In the genomic region with DNA sequence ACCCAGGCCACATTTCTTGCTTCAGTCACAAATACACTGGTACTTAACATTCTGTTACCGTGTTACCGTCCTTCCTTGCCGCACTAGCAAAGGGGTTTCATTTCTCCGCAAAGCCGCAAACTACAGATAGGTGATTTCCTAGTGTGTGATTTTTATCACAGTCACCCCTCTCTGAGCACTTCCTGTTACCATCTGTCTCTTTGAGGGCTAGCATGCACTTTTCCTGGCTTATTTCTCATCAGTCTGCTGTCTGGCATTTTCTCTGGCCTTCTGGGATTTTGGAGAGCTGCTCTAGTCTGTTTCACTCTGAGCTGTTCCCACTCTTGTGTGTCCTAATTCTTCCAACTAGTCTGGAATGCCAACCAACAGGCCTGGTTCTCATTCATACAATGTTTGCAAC, we compare ENCODE assay signal across 12 mouse cellular contexts. TPM values are rescaled to one million over a fixed set of nuclear protein-coding genes. Genes with fewer than 3 reads are reported as not detected.
A peak's percentile ranks its signal among the peaks of the same experiment; 100 is the strongest.
DNase-seq lines count a peak whose midpoint lies in the region; ATAC-seq and TF ChIP-seq lines count a peak whose summit lies in the region.
"Had no signal": no experiment of that assay in that cellular context is flagged by ENCODE, and none has a peak within 500 bp of the region (broad histone marks: within the 10 kb centered on the region; RNA-seq: fewer than 3 reads in every experiment).

No protein-coding gene starts in this region.

- ATAC-seq in heart, postnatal 0 days (ENCODE audit: insufficient read depth, low read depth) = no peak
- ATAC-seq in forebrain, embryonic 12.5 days (ENCODE audit: low FRiP score) = no peak
- ATAC-seq in midbrain, embryonic 13.5 days = no peak

- H3K9me3 ChIP-seq in heart, postnatal 0 days (replicated peaks; ENCODE audit: control insufficient read depth, low read length) = no peaks in the 10 kb centered on the region
- H3K9me3 ChIP-seq in forebrain, embryonic 12.5 days = no peaks in the 10 kb centered on the region
- no peaks in the 10 kb centered on the region for H3K9me3 ChIP-seq in midbrain, embryonic 13.5 days

- TF ChIP-seq EP300 in heart, postnatal 0 days (IDR thresholded peaks at IDR 0.05; ENCODE audit: low read depth) = no peak

- H3K36me3 ChIP-seq in heart, postnatal 0 days (replicated peaks; ENCODE audit: control insufficient read depth, insufficient read depth, low read length) = no peaks in the 10 kb centered on the region
- peaks cover 7% of the 10 kb centered on the region; the same call in 1 of the 2 replicates for H3K36me3 ChIP-seq in forebrain, embryonic 12.5 days (replicated peaks)
- H3K36me3 ChIP-seq in midbrain, embryonic 13.5 days = peaks cover 6% of the 10 kb centered on the region

- DNase-seq in heart, postnatal 0 days (ENCODE audit: low spot score) = no peak
- DNase-seq in heart, adult 18-20 months = no peak
- peak; percentile 97 for DNase-seq in brain, adult 2 months (ENCODE audit: low read depth, low spot score)
- DNase-seq in lung, postnatal 14 days = no peak
- DNase-seq in yolk sac, embryonic 10.5 days (ENCODE audit: low spot score) = no peak
- no peak for DNase-seq in lung, postnatal 10 days
- DNase-seq: heart, adult 2 months; kidney, adult 18-20 months; lung, postnatal 4 days had no signal

- peak overlapping the region; percentile 1; the same call in 1 of the 2 replicates for H3K27ac ChIP-seq in heart, postnatal 0 days (ENCODE audit: low read depth)
- H3K27ac ChIP-seq in forebrain, embryonic 12.5 days = peak overlapping the region; percentile 80
- peak overlapping the region; percentile 57 for H3K27ac ChIP-seq in midbrain, embryonic 13.5 days
- H3K27ac ChIP-seq: heart, adult 2 months had no signal

- no peak overlapping the region for H3K4me3 ChIP-seq in heart, postnatal 0 days (ENCODE audit: low read depth, low read length)
- H3K4me3 ChIP-seq in forebrain, embryonic 12.5 days (replicated peaks) = no peak overlapping the region
- no peak overlapping the region for H3K4me3 ChIP-seq in midbrain, embryonic 13.5 days (replicated peaks)
- H3K4me3 ChIP-seq: heart, adult 2 months had no signal

- no peak overlapping the region for H3K4me2 ChIP-seq in heart, postnatal 0 days (ENCODE audit: low read depth, low read length)
- H3K4me2 ChIP-seq in forebrain, embryonic 12.5 days = no peak overlapping the region
- H3K4me2 ChIP-seq in midbrain, embryonic 13.5 days (replicated peaks) = no peak overlapping the region

- no peaks in the 10 kb centered on the region for H3K27me3 ChIP-seq in heart, postnatal 0 days (ENCODE audit: control insufficient read depth, insufficient read depth, low read length)
- H3K27me3 ChIP-seq in forebrain, embryonic 12.5 days = no peaks in the 10 kb centered on the region
- no peaks in the 10 kb centered on the region for H3K27me3 ChIP-seq in midbrain, embryonic 13.5 days
- H3K27me3 ChIP-seq: CH12.LX had no signal

- TF ChIP-seq CTCF in heart, postnatal 0 days (IDR thresholded peaks at IDR 0.05; ENCODE audit: low read depth) = no peak

- WGBS in heart, postnatal 0 days = 60% methylated on average over 5 of the region's 5 CpGs
- WGBS in forebrain, embryonic 12.5 days = 89% methylated on average over 5 of the region's 5 CpGs
- 83% methylated on average over 5 of the region's 5 CpGs for WGBS in midbrain, embryonic 13.5 days

- H3K4me1 ChIP-seq in heart, postnatal 0 days (ENCODE audit: control insufficient read depth, insufficient read depth) = no peaks in the 10 kb centered on the region
- H3K4me1 ChIP-seq in forebrain, embryonic 12.5 days = peaks cover 40% of the 10 kb centered on the region
- peaks cover 51% of the 10 kb centered on the region for H3K4me1 ChIP-seq in midbrain, embryonic 13.5 days (replicated peaks)

- no peak overlapping the region for H3K9ac ChIP-seq in heart, postnatal 0 days (replicated peaks; ENCODE audit: low read depth, low read length)
- H3K9ac ChIP-seq in forebrain, embryonic 12.5 days = no peak overlapping the region
- H3K9ac ChIP-seq in midbrain, embryonic 13.5 days (replicated peaks) = no peak overlapping the region

RNA-seq across cellular contexts. Expression of gene Cpe, which starts 33.8 kb away (rescaled TPM):
- 149 and 153 TPM in 2 replicates for total RNA-seq in heart, postnatal 0 days (2014; rRNA removed; ENCODE audit: low replicate concordance)
- 247 and 273 TPM in 2 replicates for polyA plus RNA-seq in heart, postnatal 0 days (2015; fragmentation: Nextera tagmentation; extraction: Ambion mirVana)
- total RNA-seq in heart, adult 18-20 months (2021) = 100 to 1,000 TPM; 259 to 260 TPM
- polyA plus RNA-seq in forebrain, embryonic 12.5 days (2016; fragmentation: Nextera tagmentation; extraction: Ambion mirVana) = 367 and 417 TPM in 2 replicates
- 676 and 719 TPM in 2 replicates for polyA plus RNA-seq in midbrain, embryonic 13.5 days (2015; fragmentation: Nextera tagmentation; extraction: Ambion mirVana)

Comparison
In these comparisons a context has a peak if more than half of its experiments do, and no peak if none do; other contexts are left out.
1. H3K27ac ChIP-seq: peak in every context shown above with its lines; median percentile 80 in forebrain, embryonic 12.5 days; 57 in midbrain, embryonic 13.5 days; 1 in heart, postnatal 0 days.